Mouse (Mus musculus) cortical plate, adult 2 months (tissue): ENCODE results near the gene Ifnar2. TPM values are rescaled to one million over a fixed set of nuclear protein-coding genes. Genes with fewer than 3 reads are reported as not detected.

Experiments
- H3K27ac ChIP-seq: fragments of 200-500 bp; 2 replicates; pipeline ENCODE4 v1.5.1; 2012; ENCODE audit warnings: low read length, control low read depth, inconsistent platforms; ENCODE audit not compliant: insufficient read depth
- H3K4me1 ChIP-seq: fragments of 200-500 bp; 2 replicates; pipeline ENCODE4 v1.6.1; 2011; ENCODE audit warnings: low read length; ENCODE audit not compliant: control insufficient read depth, insufficient read depth
- H3K4me3 ChIP-seq: fragments of 200-500 bp; 2 replicates; pipeline ENCODE4 v1.5.1; 2011; ENCODE audit warnings: mild to moderate bottlenecking, low read length, control low read depth; ENCODE audit not compliant: insufficient read depth
- CTCF ChIP-seq: fragments of 200-500 bp; IDR thresholded peaks from 2 replicates; pipeline ENCODE4 v1.5.1; 2011; ENCODE audit warnings: mild to moderate bottlenecking, control low read depth, low read length; ENCODE audit not compliant: insufficient read depth; ENCODE audit errors: extremely low read depth
- POLR2A ChIP-seq: fragments of 200-500 bp; IDR thresholded peaks from 2 replicates; pipeline ENCODE4 v1.6.1; 2011; ENCODE audit warnings: mild to moderate bottlenecking, low read length, control low read depth; ENCODE audit not compliant: insufficient read depth; ENCODE audit errors: extremely low read depth
- polyA plus RNA-seq: library from polyadenylated mRNA; depleted of rRNA; stranded (reverse); fragments of >200 nt; gene quantifications from 2 replicates; pipeline ENCODE4 v1.2.3, GENCODE M21; 2012

Ifnar2 gene
- polyA plus RNA-seq, 1 experiment, result 33.7 TPM

GRCm38 (mm10) chr16:91386419-91387120 lies 14.0 kb downstream of the Ifnar2 start:
- H3K4me3 ChIP-seq, result no peak overlapping the region
- no peak overlapping the region for H3K27ac ChIP-seq
- no peaks in the 10 kb centered on the region; the same call in 1 of the 2 replicates for H3K4me1 ChIP-seq
- TF ChIP-seq POLR2A (no peak), CTCF (no peak)

GRCm38 (mm10) chr16:91387121-91387486 lies 14.5 kb downstream of the Ifnar2 start:
- TF ChIP-seq POLR2A, result no peak
- TF ChIP-seq CTCF, result no peak
- no peak overlapping the region for H3K4me3 ChIP-seq
- no peak overlapping the region for H3K27ac ChIP-seq
- no peaks in the 10 kb centered on the region; the same call in 1 of the 2 replicates for H3K4me1 ChIP-seq

- TF ChIP-seq CTCF, result peak; percentile 40; the same call in 1 of the 2 replicates
- no peak for TF ChIP-seq POLR2A
- H3K4me1 ChIP-seq, result no peaks in the 10 kb centered on the region; the same call in 1 of the 2 replicates
Measured at GRCm38 (mm10) chr16:91390100-91390499, 17.5 kb downstream of the Ifnar2 start.

GRCm38 (mm10) chr16:91391421-91391820 lies 18.8 kb downstream of the Ifnar2 start, which contains the start of gene Gm21970:
Gene Gm21970, plus strand, starts transcription at chr16:91391721.
- H3K4me3 ChIP-seq, result no peak within 1 kb of the TSS
- H3K4me1 ChIP-seq, result no peaks in the 10 kb centered on the region; the same call in 1 of the 2 replicates
- no peak for TF ChIP-seq CTCF

More at GRCm38 (mm10) chr16:91390100-91390499, 17.5 kb downstream of the Ifnar2 start:
- no peak overlapping the region for H3K27ac ChIP-seq
- H3K4me3 ChIP-seq, result no peak overlapping the region

GRCm38 (mm10) chr16:91394826-91395410 lies 22.3 kb downstream of the Ifnar2 start:
- TF ChIP-seq POLR2A (no peak), CTCF (no peak)
- H3K4me3 ChIP-seq, result no peak overlapping the region
- no peak overlapping the region for H3K27ac ChIP-seq
- no peaks in the 10 kb centered on the region for H3K4me1 ChIP-seq

More at GRCm38 (mm10) chr16:91391421-91391820, 18.8 kb downstream of the Ifnar2 start, which contains the start of gene Gm21970:
- no peak within 1 kb of the TSS for H3K27ac ChIP-seq

GRCm38 (mm10) chr16:91395633-91396392 lies 23.2 kb downstream of the Ifnar2 start:
- H3K27ac ChIP-seq, result no peak overlapping the region
- TF ChIP-seq CTCF (no peak), POLR2A (no peak)
- no peaks in the 10 kb centered on the region for H3K4me1 ChIP-seq
- H3K4me3 ChIP-seq, result no peak overlapping the region

- TF ChIP-seq CTCF (no peak), POLR2A (no peak)
- H3K27ac ChIP-seq, result no peak overlapping the region
- no peaks in the 10 kb centered on the region for H3K4me1 ChIP-seq
- H3K4me3 ChIP-seq, result no peak overlapping the region
Measured at GRCm38 (mm10) chr16:91396844-91397537, 24.4 kb downstream of the Ifnar2 start.

- TF ChIP-seq POLR2A (no peak), CTCF (no peak)
- Histone ChIP-seq H3K4me3 (no peak overlapping the region), H3K4me1 (no peaks in the 10 kb centered on the region), H3K27ac (no peak overlapping the region)
Measured at GRCm38 (mm10) chr16:91398030-91398429, 25.4 kb downstream of the Ifnar2 start.

GRCm38 (mm10) chr16:91398944-91399343 lies 26.4 kb downstream of the Ifnar2 start:
- no peak overlapping the region for H3K4me3 ChIP-seq
- TF ChIP-seq CTCF, result no peak
- no peak for TF ChIP-seq POLR2A
- no peak overlapping the region for H3K27ac ChIP-seq
- no peaks in the 10 kb centered on the region for H3K4me1 ChIP-seq
